Mouse (Mus musculus) heart, adult 2 months (tissue): Measurements from ENCODE around the gene Brd7. TPM values are rescaled to one million over a fixed set of nuclear protein-coding genes. Genes with fewer than 3 reads are reported as not detected.

Experiments used
- DNase-seq, 2 experiments: peaks; one replicate each; pipeline ENCODE4 v3.0.0; 2021
- H3K27ac ChIP-seq: fragments of 200-600 bp; 2 replicates; pipeline ENCODE4 v1.8.1; 2022
- H3K27me3 ChIP-seq: fragments of 200-500 bp; 2 replicates; pipeline ENCODE4 v1.6.1; 2012; ENCODE audit warnings: mild to moderate bottlenecking, low read length, inconsistent platforms, mixed read lengths; ENCODE audit not compliant: control insufficient read depth, insufficient read depth
- H3K36me3 ChIP-seq: fragments of 200-500 bp; 2 replicates; pipeline ENCODE4 v1.6.1; 2012; ENCODE audit warnings: low read length, inconsistent platforms; ENCODE audit not compliant: control insufficient read depth, insufficient read depth
- H3K4me1 ChIP-seq: fragments of 200-500 bp; 2 replicates; pipeline ENCODE4 v1.6.1; 2011; ENCODE audit warnings: low read length; ENCODE audit not compliant: control insufficient read depth, insufficient read depth
- H3K4me3 ChIP-seq: fragments of 200-600 bp; 2 replicates; pipeline ENCODE4 v1.8.1; 2022
- H3K79me2 ChIP-seq: fragments of 200-500 bp; replicated peaks from 2 replicates; pipeline ENCODE4 v1.6.1; 2012; ENCODE audit warnings: mild to moderate bottlenecking, inconsistent platforms, low read length, moderate library complexity, mixed read lengths; ENCODE audit not compliant: control insufficient read depth, insufficient read depth
- H3K9ac ChIP-seq: fragments of 200-500 bp; 2 replicates; pipeline ENCODE4 v1.6.1; 2012; ENCODE audit warnings: low read depth, mild to moderate bottlenecking, control low read depth, inconsistent platforms, low read length, mixed read lengths
- CTCF ChIP-seq: fragments of 200-600 bp; IDR thresholded peaks from 2 replicates; pipeline ENCODE4 v1.8.1; 2022; ENCODE audit warnings: antibody characterized with exemption, mild to moderate bottlenecking, moderate library complexity
- EP300 ChIP-seq: fragments of 200-500 bp; IDR thresholded peaks from 2 replicates; pipeline ENCODE4 v1.6.1; 2011; ENCODE audit warnings: low read depth, low read length, control low read depth; ENCODE audit not compliant: insufficient read depth
- POLR2A ChIP-seq: fragments of 200-500 bp; IDR thresholded peaks from 2 replicates; pipeline ENCODE4 v1.6.1; 2011; ENCODE audit warnings: mild to moderate bottlenecking, low read depth, low read length, control low read depth; ENCODE audit not compliant: insufficient read depth
- whole genome bisulfite sequencing: fragments of 180-500 bp; shearing (Covaris S2); methylation state at CpG from one replicate; pipeline ENCODE4 v1.1.7; 2018; 5-methylcytosine and 5-hydroxymethylcytosine counted together
- intact Hi-C: fragments of 180-260 bp; cut with DNase I; formaldehyde crosslinking; loops from one replicate; pipeline ENCODE4 v1.15.1; 2025
- polyA plus RNA-seq: library from polyadenylated mRNA; depleted of rRNA; stranded (reverse); fragments of >200 nt; gene quantifications from 2 replicates; pipeline ENCODE4 v1.2.3, GENCODE M21; 2012
- total RNA-seq, 2 experiments: library from RNA; stranded (reverse); gene quantifications; 2 replicates each; pipeline ENCODE4 v1.2.3; 2021

Gene Brd7
- total and polyA plus RNA-seq, 3 experiments, result 30.9 to 79.0 (median 78.9) TPM

GRCm38 (mm10) chr8:88339887-88340695, 21.9 kb downstream of the Brd7 start:
- peaks cover 39% of the 10 kb centered on the region for H3K36me3 ChIP-seq

DNA sequence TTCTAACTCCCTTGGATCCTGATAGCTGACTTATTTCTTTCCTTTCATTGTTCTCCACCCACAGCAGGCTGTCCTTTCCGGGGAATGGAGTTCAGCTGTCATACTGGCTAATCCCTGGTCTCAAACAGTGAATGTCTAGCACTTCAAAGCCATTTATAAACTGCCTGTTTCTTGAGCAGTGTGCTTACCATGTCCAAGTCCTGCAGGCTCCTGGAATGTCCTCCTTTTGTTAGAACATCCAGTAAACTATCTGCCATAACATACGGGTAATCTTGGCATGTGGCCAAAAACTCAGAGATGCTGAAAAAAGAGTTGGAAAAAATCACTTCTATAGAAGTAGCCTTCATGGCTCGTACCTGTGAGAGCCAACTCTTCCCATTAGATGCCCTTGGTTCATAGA, 22.8 kb downstream of the Brd7 start:
- Histone ChIP-seq H3K4me1 (peaks cover 4% of the 10 kb centered on the region; the same call in 1 of the 2 replicates), H3K27me3 (no peaks in the 10 kb centered on the region), H3K27ac (no peak overlapping the region), H3K4me3 (no peak overlapping the region), H3K79me2 (no peaks in the 10 kb centered on the region), H3K9ac (no peak overlapping the region), H3K36me3 (peaks cover 36% of the 10 kb centered on the region)
- WGBS, result 40% methylated on average over 3 of the region's 3 CpGs
- no peak for DNase-seq
- TF ChIP-seq POLR2A, result no peak
- intact Hi-C loops, result no loop called here

More at GRCm38 (mm10) chr8:88339887-88340695, 21.9 kb downstream of the Brd7 start:
- Histone ChIP-seq H3K9ac (no peak overlapping the region), H3K27me3 (no peaks in the 10 kb centered on the region), H3K4me3 (no peak overlapping the region), H3K79me2 (no peaks in the 10 kb centered on the region), H3K27ac (no peak overlapping the region), H3K4me1 (peaks cover 2% of the 10 kb centered on the region; the same call in 1 of the 2 replicates)
- 44% methylated on average over 2 of the region's 2 CpGs for WGBS
- TF ChIP-seq CTCF (no peak), POLR2A (no peak), EP300 (no peak)
- no peak for DNase-seq
- intact Hi-C loops, result loop anchor here (10.0 kb wide), 1 partner anchor 205 kb away; the partner anchor contains the start of gene Heatr3

- no peak overlapping the region for H3K9ac ChIP-seq
- intact Hi-C loops, result no loop called here
- peaks cover 4% of the 10 kb centered on the region; the same call in 1 of the 2 replicates for H3K4me1 ChIP-seq
- no peaks in the 10 kb centered on the region for H3K79me2 ChIP-seq
- H3K27me3 ChIP-seq, result no peaks in the 10 kb centered on the region
- peaks cover 16% of the 10 kb centered on the region for H3K36me3 ChIP-seq
- TF ChIP-seq POLR2A (no peak), CTCF (no peak), EP300 (no peak)
- WGBS, result 65% methylated on average over 3 of the region's 3 CpGs
- H3K4me3 ChIP-seq, result no peak overlapping the region
- no peak for DNase-seq
- peak overlapping the region; percentile 27; the same call in 1 of the 2 replicates for H3K27ac ChIP-seq
Measured at GRCm38 (mm10) chr8:88334975-88335374, 27.0 kb downstream of the Brd7 start.

DNA sequence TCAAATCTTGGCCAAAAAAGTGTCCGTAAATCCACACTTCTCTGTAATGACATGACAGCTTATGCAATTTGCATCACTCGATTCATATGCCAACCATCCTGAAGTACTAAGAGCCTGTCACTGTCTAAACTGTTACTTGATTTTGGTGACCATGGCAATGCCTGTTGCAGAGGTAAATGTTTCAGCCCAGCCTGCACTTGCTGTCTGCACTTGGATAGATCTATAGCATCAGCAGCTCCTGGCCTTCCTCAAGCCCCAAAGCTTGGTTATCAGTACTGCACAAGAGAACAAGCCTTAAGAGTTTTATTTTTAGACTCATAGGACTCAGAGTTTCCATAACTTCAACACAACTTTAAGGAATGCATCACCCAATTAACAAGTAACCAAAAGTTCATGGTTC, 27.6 kb downstream of the Brd7 start:
- DNase-seq, result no peak
- 53% methylated on average over 2 of the region's 2 CpGs for WGBS
- H3K27me3 ChIP-seq, result no peaks in the 10 kb centered on the region
- peak overlapping the region; percentile 27; the same call in 1 of the 2 replicates for H3K27ac ChIP-seq
- H3K4me3 ChIP-seq, result no peak overlapping the region
- H3K36me3 ChIP-seq, result peaks cover 11% of the 10 kb centered on the region
- intact Hi-C loops, result no loop called here
- no peaks in the 10 kb centered on the region for H3K79me2 ChIP-seq
- H3K4me1 ChIP-seq, result peaks cover 2% of the 10 kb centered on the region; the same call in 1 of the 2 replicates
- no peak overlapping the region for H3K9ac ChIP-seq
- TF ChIP-seq POLR2A (no peak), CTCF (no peak), EP300 (no peak)

- intact Hi-C loops, result no loop called here
- Histone ChIP-seq H3K4me1 (peaks cover 2% of the 10 kb centered on the region; the same call in 1 of the 2 replicates), H3K27me3 (no peaks in the 10 kb centered on the region), H3K36me3 (peaks cover 5% of the 10 kb centered on the region; the same call in 1 of the 2 replicates), H3K79me2 (no peaks in the 10 kb centered on the region), H3K27ac (no peak overlapping the region), H3K4me3 (no peak overlapping the region), H3K9ac (no peak overlapping the region)
- WGBS, result 93% methylated on average over 3 of the region's 3 CpGs
- TF ChIP-seq POLR2A, result no peak
- no peak for TF ChIP-seq CTCF
- TF ChIP-seq EP300, result no peak
- no peak for DNase-seq
Measured at GRCm38 (mm10) chr8:88330816-88331215, 31.2 kb downstream of the Brd7 start.

- Histone ChIP-seq H3K9ac (no peak overlapping the region), H3K4me3 (no peak overlapping the region), H3K79me2 (no peaks in the 10 kb centered on the region), H3K27ac (no peak overlapping the region), H3K36me3 (no peaks in the 10 kb centered on the region; the same call in 1 of the 2 replicates), H3K4me1 (no peaks in the 10 kb centered on the region), H3K27me3 (no peaks in the 10 kb centered on the region)
- no peak for TF ChIP-seq EP300
- no peak for TF ChIP-seq POLR2A
- TF ChIP-seq CTCF, result no peak
- DNase-seq, result no peak
- intact Hi-C loops, result no loop called here
- WGBS, result 78% methylated on average over 6 of the region's 6 CpGs
Measured at GRCm38 (mm10) chr8:88328689-88329088, 33.3 kb downstream of the Brd7 start.
